Mouse (Mus musculus) bone marrow, adult 2 months (tissue): ENCODE data around the gene Lsamp.

Experiments
- CTCF ChIP-seq: fragments of 200-500 bp; IDR thresholded peaks from 2 replicates; pipeline ENCODE4 v1.5.1; 2011; ENCODE audit warnings: low read length, control low read depth; ENCODE audit not compliant: control insufficient read depth, insufficient read depth
- POLR2A ChIP-seq: fragments of 200-500 bp; IDR thresholded peaks from 2 replicates; pipeline ENCODE4 v1.6.1; 2011; ENCODE audit warnings: low read depth, mild to moderate bottlenecking, control low read depth, low read length, borderline replicate concordance; ENCODE audit not compliant: control insufficient read depth

- TF ChIP-seq POLR2A: no peak
- no peak for TF ChIP-seq CTCF
Observed at GRCm38 (mm10) chr16:40436415-40436814, 452.3 kb downstream of the Lsamp start.
